Comparison of ENCODE assay signal across 8 mouse cellular contexts in the genomic region with DNA sequence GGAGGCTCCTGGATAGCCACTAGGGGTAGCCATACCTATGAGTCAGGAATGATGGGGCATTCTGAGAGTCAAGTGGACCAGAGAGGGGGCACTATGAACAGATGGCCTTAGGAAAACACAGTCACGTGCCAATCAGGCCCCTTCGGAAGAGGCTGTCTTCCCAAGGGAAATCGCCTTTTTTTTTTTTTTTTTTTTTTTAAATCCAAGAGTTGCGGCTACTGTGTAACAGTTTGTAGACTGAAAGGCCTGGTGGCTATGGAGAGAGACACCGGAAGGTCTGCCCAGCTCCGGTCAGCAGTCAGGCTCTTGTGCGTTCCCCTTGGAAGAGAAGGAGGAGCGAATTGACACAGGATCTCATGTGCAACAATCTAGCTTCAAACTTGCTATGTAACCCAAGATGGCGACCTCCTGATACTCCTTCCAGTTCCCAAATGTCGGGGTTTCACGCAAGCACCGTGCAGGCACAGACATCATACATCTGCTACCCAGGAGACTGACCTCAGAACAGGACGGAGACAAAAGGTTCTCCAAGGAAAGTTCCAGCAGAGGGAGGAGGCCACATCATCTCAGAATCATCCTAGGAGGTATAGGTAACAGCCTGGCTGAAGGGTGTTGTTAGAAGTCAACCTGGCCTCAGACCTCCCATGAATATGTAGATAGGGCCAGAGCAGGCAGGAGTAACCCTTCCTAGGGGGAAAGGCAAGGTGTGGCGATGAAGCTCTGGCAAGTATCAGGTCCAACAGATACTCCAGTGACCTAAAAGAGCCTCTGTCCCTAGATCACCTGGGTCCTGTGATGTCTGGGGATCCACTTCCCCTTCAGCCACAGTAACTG. TPM values are rescaled to one million over a fixed set of nuclear protein-coding genes. Genes with fewer than 3 reads are reported as not detected.
DNase-seq lines count a peak whose midpoint lies in the region; ATAC-seq lines count a peak whose summit lies in the region.

No protein-coding gene starts in this region.

- H3K4me3 ChIP-seq in lung, embryonic 15.5 days, result peak overlapping the region; percentile 78
- H3K4me3 ChIP-seq in embryonic facial prominence, embryonic 11.5 days (ENCODE audit: low read depth, low read length), result peak overlapping the region; percentile 55
- peak overlapping the region; percentile 88 for H3K4me3 ChIP-seq in intestine, embryonic 16.5 days (ENCODE audit: low read length)
- H3K4me3 ChIP-seq in neural tube, embryonic 15.5 days (replicated peaks), result peak overlapping the region; percentile 83

- peak overlapping the region; percentile 98 for H3K27ac ChIP-seq in lung, embryonic 15.5 days
- peak overlapping the region; percentile 79 for H3K27ac ChIP-seq in embryonic facial prominence, embryonic 11.5 days (replicated peaks; ENCODE audit: low read depth, low read length)
- H3K27ac ChIP-seq in intestine, embryonic 16.5 days (ENCODE audit: low read length), result peak overlapping the region; percentile 86
- H3K27ac ChIP-seq in neural tube, embryonic 15.5 days (replicated peaks), result peak overlapping the region; percentile 82

- H3K9me3 ChIP-seq in lung, embryonic 15.5 days, result no peaks in the 10 kb centered on the region
- no peaks in the 10 kb centered on the region for H3K9me3 ChIP-seq in embryonic facial prominence, embryonic 11.5 days (replicated peaks; ENCODE audit: control insufficient read depth, low read length)
- no peaks in the 10 kb centered on the region for H3K9me3 ChIP-seq in intestine, embryonic 16.5 days (ENCODE audit: control insufficient read depth, low read length)
- no peaks in the 10 kb centered on the region for H3K9me3 ChIP-seq in neural tube, embryonic 15.5 days (replicated peaks)

- DNase-seq in lung, postnatal 25 days (ENCODE audit: low spot score), result no peak
- no peak for DNase-seq in embryonic facial prominence, embryonic 11.5 days (ENCODE audit: low spot score)
- no peak for DNase-seq in cerebellum, postnatal 10 days
- no peak for DNase-seq in right cerebral cortex, postnatal 4 days
- DNase-seq in cerebellum, postnatal 4 days (ENCODE audit: low spot score in 2 of 2), result no peak

- ATAC-seq in lung, embryonic 15.5 days (ENCODE audit: borderline replicate concordance, extremely low read depth, low FRiP score, low TSS enrichment), result no peak; the same call in 1 of the 2 replicates
- ATAC-seq in embryonic facial prominence, embryonic 11.5 days (replicated peaks; ENCODE audit: insufficient number of reproducible peaks, low FRiP score, low TSS enrichment, low read depth), result no peak
- ATAC-seq in intestine, embryonic 16.5 days, result no peak
- ATAC-seq in neural tube, embryonic 15.5 days (ENCODE audit: low FRiP score), result no peak

- H3K9ac ChIP-seq in lung, embryonic 15.5 days, result peak overlapping the region; percentile 78; the same call in 1 of the 2 replicates
- peak overlapping the region; percentile 79; the same call in 1 of the 2 replicates for H3K9ac ChIP-seq in embryonic facial prominence, embryonic 11.5 days (replicated peaks; ENCODE audit: low read length)
- peak overlapping the region; percentile 78 for H3K9ac ChIP-seq in intestine, embryonic 16.5 days (ENCODE audit: low read depth, low read length)
- peak overlapping the region; percentile 63 for H3K9ac ChIP-seq in neural tube, embryonic 15.5 days (replicated peaks)

- peak overlapping the region; percentile 91 for H3K4me2 ChIP-seq in lung, embryonic 15.5 days
- peak overlapping the region; percentile 87 for H3K4me2 ChIP-seq in embryonic facial prominence, embryonic 11.5 days (ENCODE audit: low read depth, low read length)
- peak overlapping the region; percentile 96 for H3K4me2 ChIP-seq in intestine, embryonic 16.5 days (ENCODE audit: low read depth, low read length)
- peak overlapping the region; percentile 98 for H3K4me2 ChIP-seq in neural tube, embryonic 15.5 days

- WGBS in lung, embryonic 15.5 days, result 46% methylated on average over 14 of the region's 14 CpGs
- 44% methylated on average over 14 of the region's 14 CpGs for WGBS in embryonic facial prominence, embryonic 11.5 days
- 52% methylated on average over 14 of the region's 14 CpGs for WGBS in intestine, embryonic 16.5 days
- 49% methylated on average over 14 of the region's 14 CpGs for WGBS in neural tube, embryonic 15.5 days

- peaks cover 36% of the 10 kb centered on the region for H3K4me1 ChIP-seq in lung, embryonic 15.5 days
- H3K4me1 ChIP-seq in embryonic facial prominence, embryonic 11.5 days (ENCODE audit: control insufficient read depth, insufficient read depth, low read length), result peaks cover 7% of the 10 kb centered on the region
- H3K4me1 ChIP-seq in intestine, embryonic 16.5 days (ENCODE audit: control insufficient read depth, insufficient read depth, low read length), result peaks cover 32% of the 10 kb centered on the region
- peaks cover 37% of the 10 kb centered on the region for H3K4me1 ChIP-seq in neural tube, embryonic 15.5 days

- H3K27me3 ChIP-seq in lung, embryonic 15.5 days, result no peaks in the 10 kb centered on the region
- no peaks in the 10 kb centered on the region for H3K27me3 ChIP-seq in embryonic facial prominence, embryonic 11.5 days (ENCODE audit: control insufficient read depth, insufficient read depth, low read length)
- H3K27me3 ChIP-seq in intestine, embryonic 16.5 days (replicated peaks; ENCODE audit: control insufficient read depth, insufficient read depth, low read length), result no peaks in the 10 kb centered on the region
- H3K27me3 ChIP-seq in neural tube, embryonic 15.5 days (replicated peaks), result no peaks in the 10 kb centered on the region

- peaks cover 7% of the 10 kb centered on the region for H3K36me3 ChIP-seq in lung, embryonic 15.5 days
- peaks cover 3% of the 10 kb centered on the region for H3K36me3 ChIP-seq in embryonic facial prominence, embryonic 11.5 days (replicated peaks; ENCODE audit: control insufficient read depth, insufficient read depth, low read depth, low read length)
- peaks cover 5% of the 10 kb centered on the region; the same call in 1 of the 2 replicates for H3K36me3 ChIP-seq in intestine, embryonic 16.5 days (ENCODE audit: control insufficient read depth, insufficient read depth, low read length)
- H3K36me3 ChIP-seq in neural tube, embryonic 15.5 days, result peaks cover 5% of the 10 kb centered on the region

RNA-seq across cellular contexts. Expression of gene Mxd3, which starts 1.2 kb away (rescaled TPM):
- 47.2 and 47.5 TPM in 2 replicates for polyA plus RNA-seq in lung, embryonic 15.5 days (2015; fragmentation: Nextera tagmentation; extraction: Ambion mirVana)
- polyA plus RNA-seq in embryonic facial prominence, embryonic 11.5 days (2014; fragmentation: Nextera tagmentation; extraction: Ambion mirVana), result 24.1 and 27.1 TPM in 2 replicates
- 20.8 and 24.9 TPM in 2 replicates for polyA plus RNA-seq in intestine, embryonic 16.5 days (2015; fragmentation: Nextera tagmentation; extraction: Ambion mirVana)
- polyA plus RNA-seq in neural tube, embryonic 15.5 days (2015; fragmentation: Nextera tagmentation; extraction: Ambion mirVana), result 9.3 and 11.4 TPM in 2 replicates

RNA-seq across cellular contexts. Expression of gene Rab24, which starts 9.0 kb away (rescaled TPM):
- 83.7 and 87.6 TPM in 2 replicates for polyA plus RNA-seq in lung, embryonic 15.5 days (2015; fragmentation: Nextera tagmentation; extraction: Ambion mirVana)
- 84.8 and 104 TPM in 2 replicates for polyA plus RNA-seq in embryonic facial prominence, embryonic 11.5 days (2014; fragmentation: Nextera tagmentation; extraction: Ambion mirVana)
- 91.7 and 106 TPM in 2 replicates for polyA plus RNA-seq in intestine, embryonic 16.5 days (2015; fragmentation: Nextera tagmentation; extraction: Ambion mirVana)
- 97.0 and 102 TPM in 2 replicates for polyA plus RNA-seq in neural tube, embryonic 15.5 days (2015; fragmentation: Nextera tagmentation; extraction: Ambion mirVana)

RNA-seq across cellular contexts. Expression of gene Prelid1, which starts 10.5 kb away (rescaled TPM):
- 489 and 499 TPM in 2 replicates for polyA plus RNA-seq in lung, embryonic 15.5 days (2015; fragmentation: Nextera tagmentation; extraction: Ambion mirVana)
- polyA plus RNA-seq in embryonic facial prominence, embryonic 11.5 days (2014; fragmentation: Nextera tagmentation; extraction: Ambion mirVana), result 405 and 441 TPM in 2 replicates
- polyA plus RNA-seq in intestine, embryonic 16.5 days (2015; fragmentation: Nextera tagmentation; extraction: Ambion mirVana), result 664 and 676 TPM in 2 replicates
- 311 and 344 TPM in 2 replicates for polyA plus RNA-seq in neural tube, embryonic 15.5 days (2015; fragmentation: Nextera tagmentation; extraction: Ambion mirVana)

RNA-seq across cellular contexts. Expression of gene Lman2, which starts 31.8 kb away (rescaled TPM):
- 111 and 112 TPM in 2 replicates for polyA plus RNA-seq in lung, embryonic 15.5 days (2015; fragmentation: Nextera tagmentation; extraction: Ambion mirVana)
- polyA plus RNA-seq in embryonic facial prominence, embryonic 11.5 days (2014; fragmentation: Nextera tagmentation; extraction: Ambion mirVana), result 78.1 and 81.8 TPM in 2 replicates
- 121 and 130 TPM in 2 replicates for polyA plus RNA-seq in intestine, embryonic 16.5 days (2015; fragmentation: Nextera tagmentation; extraction: Ambion mirVana)
- 44.9 and 57.7 TPM in 2 replicates for polyA plus RNA-seq in neural tube, embryonic 15.5 days (2015; fragmentation: Nextera tagmentation; extraction: Ambion mirVana)

RNA-seq across cellular contexts. Expression of gene Rgs14, which starts 38.7 kb away (rescaled TPM):
- 1.2 and 1.3 TPM in 2 replicates for polyA plus RNA-seq in lung, embryonic 15.5 days (2015; fragmentation: Nextera tagmentation; extraction: Ambion mirVana)
- 0.53 and 0.56 TPM in 2 replicates for polyA plus RNA-seq in embryonic facial prominence, embryonic 11.5 days (2014; fragmentation: Nextera tagmentation; extraction: Ambion mirVana)
- 0.93 and 1.1 TPM in 2 replicates for polyA plus RNA-seq in intestine, embryonic 16.5 days (2015; fragmentation: Nextera tagmentation; extraction: Ambion mirVana)
- 0.81 and 2.6 TPM in 2 replicates for polyA plus RNA-seq in neural tube, embryonic 15.5 days (2015; fragmentation: Nextera tagmentation; extraction: Ambion mirVana)
